Mouse (Mus musculus): Measurements from ENCODE around the gene Polr2j.

GRCm38 (mm10) chr5:136139393-136139792, 23.0 kb downstream of the Polr2j start:
- TF ChIP-seq GATA1 (IDR thresholded peaks at IDR 0.05; ENCODE audit: low read length) (no peak), TAL1 (IDR thresholded peaks at IDR 0.05; ENCODE audit: low read length) (no peak)
